In the genomic region with DNA sequence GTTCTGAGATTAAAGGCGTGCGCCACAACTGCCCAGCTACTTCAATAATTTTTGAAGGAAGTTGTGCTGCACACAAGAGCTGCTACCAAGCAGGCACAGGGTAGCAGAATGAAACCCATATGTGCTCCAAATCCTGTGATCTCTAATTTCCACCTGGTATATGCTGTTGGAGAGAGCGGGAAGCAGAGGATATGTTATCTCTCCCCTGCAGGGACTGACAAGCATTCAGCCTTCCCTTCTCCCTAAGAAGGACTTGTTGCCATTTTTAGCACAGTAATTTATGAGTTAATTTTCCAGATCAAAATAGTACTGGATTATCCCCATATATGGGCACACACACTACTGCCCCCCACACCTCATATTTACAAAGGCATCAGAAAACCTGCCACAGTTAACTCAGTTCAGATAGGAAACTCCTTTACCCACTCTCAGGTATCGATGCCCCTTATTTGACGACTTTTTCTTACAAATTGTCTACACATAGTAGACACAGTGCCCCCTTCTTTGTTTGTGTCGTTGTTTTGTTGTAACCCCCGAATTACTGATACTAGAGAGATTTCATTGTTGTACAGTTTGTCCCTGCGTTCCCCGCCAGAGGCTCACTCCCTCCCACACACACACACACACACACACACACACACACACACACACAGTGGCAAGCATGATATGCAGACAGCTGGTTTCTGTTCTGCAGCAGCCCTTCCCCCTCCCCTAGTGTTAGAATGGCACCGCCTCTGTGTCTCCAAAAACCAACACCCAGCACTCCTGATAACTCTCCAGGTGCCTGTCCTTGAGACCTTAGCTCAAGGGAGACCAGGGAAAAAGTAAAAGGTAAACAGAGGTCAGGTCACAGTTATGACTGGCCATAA, we compare ENCODE assay signal across 9 mouse cellular contexts. TPM values are rescaled to one million over a fixed set of nuclear protein-coding genes. Genes with fewer than 3 reads are reported as not detected.
A peak's percentile ranks its signal among the peaks of the same experiment; 100 is the strongest.
DNase-seq lines count a peak whose midpoint lies in the region; ATAC-seq and TF ChIP-seq lines count a peak whose summit lies in the region.
"Had no signal": no experiment of that assay in that cellular context is flagged by ENCODE, and none has a peak within 500 bp of the region (broad histone marks: within the 10 kb centered on the region; RNA-seq: fewer than 3 reads in every experiment).

No protein-coding gene starts in this region.

- DNase-seq in kidney, adult 2 months, result peak; percentile 49
- peak; percentile 20 for DNase-seq in T-cell, adult 2 months (ENCODE audit: low spot score)
- peak; percentile 76 to 85 for DNase-seq in heart, postnatal 10 days
- peak; percentile 59 for DNase-seq in lung, postnatal 25 days (ENCODE audit: low spot score)
- peak; percentile 52 to 65 for DNase-seq in thymus, postnatal 36 days
- DNase-seq in midbrain, embryonic 10.5 days (ENCODE audit: low spot score), result no peak
- no peak for DNase-seq in layer of hippocampus, adult 9-11 months

- peaks cover 16% of the 10 kb centered on the region; the same call in 1 of the 2 replicates for H3K4me1 ChIP-seq in kidney, adult 2 months (ENCODE audit: control insufficient read depth, insufficient read depth, low read length)
- peaks cover 35% of the 10 kb centered on the region for H3K4me1 ChIP-seq in kidney, embryonic 16.5 days (ENCODE audit: insufficient read depth, low read length)
- H3K4me1 ChIP-seq in midbrain, embryonic 10.5 days, result peaks cover 32% of the 10 kb centered on the region

- WGBS in kidney, adult 2 months, result 47% methylated on average over 10 of the region's 10 CpGs
- WGBS in kidney, embryonic 16.5 days, result 61% methylated on average over 10 of the region's 10 CpGs
- 87% methylated on average over 10 of the region's 10 CpGs for WGBS in midbrain, embryonic 10.5 days

- no peaks in the 10 kb centered on the region for H3K9me3 ChIP-seq in kidney, embryonic 16.5 days (ENCODE audit: low read length)
- H3K9me3 ChIP-seq in midbrain, embryonic 10.5 days (replicated peaks), result no peaks in the 10 kb centered on the region
- H3K9me3 ChIP-seq: hindbrain, embryonic 15.5 days had no signal

- H3K27me3 ChIP-seq in kidney, adult 2 months (replicated peaks; ENCODE audit: control insufficient read depth, insufficient read depth, low read length), result no peaks in the 10 kb centered on the region
- H3K27me3 ChIP-seq in kidney, embryonic 16.5 days (ENCODE audit: insufficient read depth, low read length), result no peaks in the 10 kb centered on the region
- no peaks in the 10 kb centered on the region for H3K27me3 ChIP-seq in midbrain, embryonic 10.5 days (ENCODE audit: low read depth, poor library complexity, severe bottlenecking)
- H3K27me3 ChIP-seq: hindbrain, embryonic 15.5 days had no signal

- H3K4me2 ChIP-seq in kidney, embryonic 16.5 days (replicated peaks; ENCODE audit: low read depth, low read length), result no peak overlapping the region; the same call in 1 of the 2 replicates
- H3K4me2 ChIP-seq: hindbrain, embryonic 15.5 days had no signal

- H3K9ac ChIP-seq in kidney, embryonic 16.5 days (replicated peaks; ENCODE audit: low read length), result no peak overlapping the region
- H3K9ac ChIP-seq: hindbrain, embryonic 15.5 days had no signal

- H3K4me3 ChIP-seq in kidney, adult 2 months (ENCODE audit: insufficient read depth, low read depth, low read length), result no peak overlapping the region
- H3K4me3 ChIP-seq in kidney, embryonic 16.5 days (ENCODE audit: low read length), result no peak overlapping the region
- no peak overlapping the region for H3K4me3 ChIP-seq in midbrain, embryonic 10.5 days
- H3K4me3 ChIP-seq: hindbrain, embryonic 15.5 days had no signal

- no peaks in the 10 kb centered on the region for H3K36me3 ChIP-seq in kidney, adult 2 months (ENCODE audit: control insufficient read depth, insufficient read depth, low read length)
- no peaks in the 10 kb centered on the region for H3K36me3 ChIP-seq in kidney, embryonic 16.5 days (ENCODE audit: insufficient read depth, low read length)
- H3K36me3 ChIP-seq in midbrain, embryonic 10.5 days, result no peaks in the 10 kb centered on the region
- H3K36me3 ChIP-seq: hindbrain, embryonic 15.5 days had no signal

- ATAC-seq in kidney, embryonic 16.5 days (ENCODE audit: low FRiP score, low TSS enrichment), result no peak

- no peak overlapping the region for H3K27ac ChIP-seq in kidney, adult 2 months (ENCODE audit: insufficient read depth, low read depth, low read length)
- no peak overlapping the region; the same call in 1 of the 2 replicates for H3K27ac ChIP-seq in kidney, embryonic 16.5 days (ENCODE audit: low read length)
- H3K27ac ChIP-seq in midbrain, embryonic 10.5 days (replicated peaks), result no peak overlapping the region
- H3K27ac ChIP-seq: hindbrain, embryonic 15.5 days had no signal

- intact Hi-C loops in heart, postnatal 10 days (cut with DNase I), result no loop called here

- no peak for TF ChIP-seq POLR2A in kidney, adult 2 months (IDR thresholded peaks at IDR 0.05; ENCODE audit: low read depth, low read length)

- no peak for TF ChIP-seq CTCF in kidney, adult 2 months (conservative IDR thresholded peaks at IDR 0.05; ENCODE audit: insufficient read depth, insufficient read length, low read depth, low read length)

RNA-seq across cellular contexts. Expression of a gene that starts 7.6 kb away (rescaled TPM):
- 1,266 and 1,401 TPM in 2 replicates for polyA plus RNA-seq in kidney, adult 2 months (2012; rRNA removed)
- polyA plus RNA-seq in kidney, embryonic 16.5 days (2015; fragmentation: Nextera tagmentation; extraction: Ambion mirVana), result 868 and 911 TPM in 2 replicates
- total RNA-seq in heart, postnatal 10 days (2021), result 1,000 to 10,000 TPM; 3,104 to 3,215 TPM
- 805 and 934 TPM in 2 replicates for polyA plus RNA-seq in midbrain, embryonic 10.5 days (2016; fragmentation: Nextera tagmentation; extraction: Ambion mirVana)

RNA-seq across cellular contexts. Expression of a gene that starts 50.4 kb away (rescaled TPM):
- 26.3 and 29.6 TPM in 2 replicates for polyA plus RNA-seq in kidney, adult 2 months (2012; rRNA removed)
- 13.0 and 13.1 TPM in 2 replicates for polyA plus RNA-seq in kidney, embryonic 16.5 days (2015; fragmentation: Nextera tagmentation; extraction: Ambion mirVana)
- total RNA-seq in heart, postnatal 10 days (2021), result 10 to 100 TPM; 20.2 to 23.5 TPM
- polyA plus RNA-seq in midbrain, embryonic 10.5 days (2016; fragmentation: Nextera tagmentation; extraction: Ambion mirVana), result 5.8 and 6.3 TPM in 2 replicates

Comparison
In these comparisons a context has a peak if more than half of its experiments do, and no peak if none do; other contexts are left out.
1. DNase-seq: peak in kidney, adult 2 months (single experiment), T-cell, adult 2 months (single experiment), heart, postnatal 10 days (2 of 2), lung, postnatal 25 days (single experiment) and thymus, postnatal 36 days (2 of 2); none in midbrain, embryonic 10.5 days (single experiment) and layer of hippocampus, adult 9-11 months (single experiment).